Mouse (Mus musculus): ENCODE results near the gene Lpin2. TPM values are rescaled to one million over a fixed set of nuclear protein-coding genes. Genes with fewer than 3 reads are reported as not detected.

Gene Lpin2
- total and polyA plus RNA-seq, 3 experiments, result 22.4 to 32.1 TPM; not detected in 1

- TF ChIP-seq SMC3 (IDR thresholded peaks at IDR 0.05; ENCODE audit: low read depth, low read length), result peak; percentile 20; the same call in 1 of the 2 replicates
- TF ChIP-seq USF2 (IDR thresholded peaks at IDR 0.05; ENCODE audit: borderline replicate concordance in 1 of 2, insufficient read depth in 1 of 2, low read depth in 1 of 2, low read length in 2 of 2), result no peak
- TF ChIP-seq MAX (IDR thresholded peaks at IDR 0.05; ENCODE audit: low read length), result peak; percentile 40; the same call in 1 of the 2 replicates
- TF ChIP-seq POLR2AphosphoS2 (IDR thresholded peaks at IDR 0.05; ENCODE audit: low read length), result peak; percentile 65; the same call in 1 of the 2 replicates
- peak; percentile 60 for TF ChIP-seq HCFC1 (IDR thresholded peaks at IDR 0.05; ENCODE audit: low read depth, low read length)
- peak; percentile 99 for TF ChIP-seq GATA1 (IDR thresholded peaks at IDR 0.05; ENCODE audit: low read depth, low read length)
- peak; percentile 99 for TF ChIP-seq TAL1 (IDR thresholded peaks at IDR 0.05; ENCODE audit: low read length)
- TF ChIP-seq ZC3H11A (IDR thresholded peaks at IDR 0.05; ENCODE audit: low read depth, low read length), result no peak
- peak; percentile 98 for TF ChIP-seq ETS1 (IDR thresholded peaks at IDR 0.05; ENCODE audit: low read depth, low read length)
- no peak for TF ChIP-seq ZNF384 (IDR thresholded peaks at IDR 0.05; ENCODE audit: low read depth, low read length)
Observed at GRCm38 (mm10) chr17:71211962-71212646, 29.7 kb downstream of the Lpin2 start (continued).

DNA sequence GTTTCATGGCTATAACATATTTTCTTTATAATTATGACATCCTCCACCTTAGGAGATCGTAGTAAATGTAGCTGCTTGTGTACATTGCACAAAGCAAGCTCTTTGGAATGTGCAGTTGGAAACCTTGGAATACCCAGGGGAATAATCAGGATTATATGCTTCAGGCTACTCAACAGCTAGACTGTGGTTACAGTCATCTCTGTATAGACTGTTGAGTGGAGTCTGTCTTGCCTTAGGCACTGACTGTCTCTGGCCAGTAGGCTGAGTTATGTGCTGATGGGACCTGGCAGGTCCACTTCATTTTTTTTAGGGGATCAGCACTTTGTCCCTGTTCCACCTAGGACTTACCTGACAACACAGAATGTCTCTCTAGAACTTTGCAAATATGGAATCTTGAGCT lies 31.3 kb downstream of the Lpin2 start:
- TF ChIP-seq TBP (IDR thresholded peaks at IDR 0.05; ENCODE audit: low read depth, low read length) (no peak), ZNF384 (IDR thresholded peaks at IDR 0.05; ENCODE audit: low read depth, low read length) (no peak), UBTF (IDR thresholded peaks at IDR 0.05; ENCODE audit: borderline replicate concordance, insufficient read depth, low read depth, low read length) (no peak), E2F4 (IDR thresholded peaks at IDR 0.05; ENCODE audit: borderline replicate concordance, low read depth, low read length) (no peak), JUND (IDR thresholded peaks at IDR 0.05; ENCODE audit: low read depth, low read length) (no peak), ETS1 (IDR thresholded peaks at IDR 0.05; ENCODE audit: low read depth, low read length) (no peak)
- DNase-seq (ENCODE audit: low read depth, low spot score), result no peak
- no peaks in the 10 kb centered on the region for H3K9me3 ChIP-seq (replicated peaks; ENCODE audit: insufficient read depth, low read length)
- H3K4me3 ChIP-seq (ENCODE audit: control insufficient read depth in 1 of 2, insufficient read depth in 1 of 2, low read depth in 2 of 2, low read length in 2 of 2), result no peak overlapping the region
- H3K79me2 ChIP-seq (ENCODE audit: control insufficient read depth, insufficient read depth, low read length, poor library complexity), result peaks cover 44% of the 10 kb centered on the region
- H3K27me3 ChIP-seq (ENCODE audit: control insufficient read depth in 1 of 2, insufficient read depth in 2 of 2, low read length in 2 of 2), result no peaks in the 10 kb centered on the region
- peaks cover 25 to 63% of the 10 kb centered on the region in 2 experiments for H3K36me3 ChIP-seq (ENCODE audit: control insufficient read depth in 1 of 2, insufficient read depth in 2 of 2, low read length in 2 of 2)
- peak overlapping the region; percentile 68; the same call in 1 of the 2 replicates for H3K27ac ChIP-seq (ENCODE audit: control insufficient read depth, low read depth, low read length)
- peaks cover 48 to 51% of the 10 kb centered on the region in 2 experiments for H3K4me1 ChIP-seq (ENCODE audit: control insufficient read depth in 1 of 2, insufficient read depth in 2 of 2, low read length in 2 of 2)
- no peak overlapping the region for H3K9ac ChIP-seq (ENCODE audit: control insufficient read depth, low read depth, low read length, poor library complexity, severe bottlenecking)

- TF ChIP-seq TAL1 (IDR thresholded peaks at IDR 0.05; ENCODE audit: low read length), result no peak
- no peak for TF ChIP-seq SMC3 (IDR thresholded peaks at IDR 0.05; ENCODE audit: low read depth, low read length)
- TF ChIP-seq ELF1 (IDR thresholded peaks at IDR 0.05; ENCODE audit: low read depth, low read length), result no peak
- TF ChIP-seq TBP (IDR thresholded peaks at IDR 0.05; ENCODE audit: low read depth, low read length), result no peak
- no peak for TF ChIP-seq MYB (IDR thresholded peaks at IDR 0.05; ENCODE audit: low read depth, low read length)
- TF ChIP-seq ETS1 (IDR thresholded peaks at IDR 0.05; ENCODE audit: low read depth, low read length), result no peak
- no peak for TF ChIP-seq USF1 (IDR thresholded peaks at IDR 0.05; ENCODE audit: low read depth, low read length)
- TF ChIP-seq GATA1 (IDR thresholded peaks at IDR 0.05; ENCODE audit: low read depth, low read length), result no peak
- TF ChIP-seq MAFK (IDR thresholded peaks at IDR 0.05; ENCODE audit: borderline replicate concordance, low read depth, low read length), result no peak
- peak overlapping the region; percentile 68 for H3K27ac ChIP-seq (ENCODE audit: control insufficient read depth, low read depth, low read length)
- H3K79me2 ChIP-seq (ENCODE audit: control insufficient read depth, insufficient read depth, low read length, poor library complexity), result peaks cover 43% of the 10 kb centered on the region
- H3K9ac ChIP-seq (ENCODE audit: control insufficient read depth, low read depth, low read length, poor library complexity, severe bottlenecking), result peak overlapping the region; percentile 58
- no peaks in the 10 kb centered on the region for H3K9me3 ChIP-seq (replicated peaks; ENCODE audit: insufficient read depth, low read length)
- H3K36me3 ChIP-seq (ENCODE audit: control insufficient read depth in 1 of 2, insufficient read depth in 2 of 2, low read length in 2 of 2), result peaks cover 25 to 57% of the 10 kb centered on the region in 2 experiments
- peak overlapping the region; percentile 49 to 60 for H3K4me3 ChIP-seq (ENCODE audit: control insufficient read depth in 1 of 2, insufficient read depth in 1 of 2, low read depth in 2 of 2, low read length in 2 of 2)
- no peaks in the 10 kb centered on the region for H3K27me3 ChIP-seq (ENCODE audit: control insufficient read depth in 1 of 2, insufficient read depth in 2 of 2, low read length in 2 of 2)
- peaks cover 44 to 46% of the 10 kb centered on the region in 2 experiments for H3K4me1 ChIP-seq (ENCODE audit: control insufficient read depth in 1 of 2, insufficient read depth in 2 of 2, low read length in 2 of 2)
- DNase-seq (ENCODE audit: low read depth, low spot score), result peak; percentile 40
Observed at GRCm38 (mm10) chr17:71214514-71215240, 32.3 kb downstream of the Lpin2 start.
